Mouse (Mus musculus) retina, adult 2 months (tissue): ENCODE results near the gene G3bp2.
A peak's percentile ranks its signal among the peaks of the same experiment; 100 is the strongest.
"Not testable (repeated sequence)": the region's sequence is repeated elsewhere in the genome, so short reads cannot be mapped to it uniquely, and the experiment has no call there.

ENCODE experiments used
- DNase-seq: peaks from one replicate; pipeline ENCODE4 v3.0.0-alpha.2; 2012; ENCODE audit warnings: low read depth, low spot score

The G3bp2 gene

GRCm38 (mm10) chr5:92083417-92084038 lies at the start of gene G3bp2:
TSS of gene G3bp2 (minus strand) at chr5:92083719.
- peak; percentile 95 for DNase-seq

- not testable (repeated sequence) for DNase-seq
Observed at GRCm38 (mm10) chr5:92133006-92133405, 49.5 kb upstream of the G3bp2 start.

- no peak for DNase-seq
Observed at GRCm38 (mm10) chr5:92132127-92132526, 48.6 kb upstream of the G3bp2 start.

GRCm38 (mm10) chr5:92130040-92130682 lies 46.6 kb upstream of the G3bp2 start:
- DNase-seq = no peak

- no peak for DNase-seq
Observed at GRCm38 (mm10) chr5:92129321-92129768, 45.8 kb upstream of the G3bp2 start.

GRCm38 (mm10) chr5:92128570-92128969 lies 45.1 kb upstream of the G3bp2 start:
- DNase-seq = no peak

- DNase-seq = no peak
Observed at GRCm38 (mm10) chr5:92127751-92128150, 44.2 kb upstream of the G3bp2 start.

GRCm38 (mm10) chr5:92127141-92127625 lies 43.7 kb upstream of the G3bp2 start:
- no peak for DNase-seq

- no peak for DNase-seq
Observed at GRCm38 (mm10) chr5:92125446-92125845, 41.9 kb upstream of the G3bp2 start.

GRCm38 (mm10) chr5:92121636-92122035 lies 38.1 kb upstream of the G3bp2 start:
- DNase-seq = no peak

- peak; percentile 52 for DNase-seq
Observed at GRCm38 (mm10) chr5:92117823-92118403, 34.4 kb upstream of the G3bp2 start.

- no peak for DNase-seq
Observed at GRCm38 (mm10) chr5:92114939-92115338, 31.4 kb upstream of the G3bp2 start.

- DNase-seq = no peak
Observed at GRCm38 (mm10) chr5:92114223-92114622, 30.7 kb upstream of the G3bp2 start.

- no peak for DNase-seq
Observed at GRCm38 (mm10) chr5:92113484-92113883, 30.0 kb upstream of the G3bp2 start.

- no peak for DNase-seq
Observed at GRCm38 (mm10) chr5:92112585-92112984, 29.1 kb upstream of the G3bp2 start.

- no peak for DNase-seq
Observed at GRCm38 (mm10) chr5:92112175-92112574, 28.7 kb upstream of the G3bp2 start.

GRCm38 (mm10) chr5:92110818-92111355 lies 27.4 kb upstream of the G3bp2 start:
- DNase-seq = no peak

GRCm38 (mm10) chr5:92107282-92107681 lies 23.8 kb upstream of the G3bp2 start:
- no peak for DNase-seq

GRCm38 (mm10) chr5:92106327-92107125 lies 23.0 kb upstream of the G3bp2 start:
- no peak for DNase-seq

GRCm38 (mm10) chr5:92103816-92104415 lies 20.4 kb upstream of the G3bp2 start:
- no peak for DNase-seq

- no peak for DNase-seq
Observed at GRCm38 (mm10) chr5:92103062-92103461, 19.5 kb upstream of the G3bp2 start.
